Mouse (Mus musculus): ENCODE measurements around the gene Pigm. TPM values are rescaled to one million over a fixed set of nuclear protein-coding genes. Genes with fewer than 3 reads are reported as not detected.

Gene Pigm
- total RNA-seq (2021), result 10 to 100 TPM in 1 of 2 experiments, 1 to 10 TPM in 1; 9.8 to 10.6 TPM

GRCm38 (mm10) chr1:172376198-172376667 lies at the start of gene Pigm:
Pigm (plus strand) TSS chr1:172376546.
- intact Hi-C loops (cut with DNase I), result no loop called here

GRCm38 (mm10) chr1:172326684-172327083 lies 49.7 kb upstream of the Pigm start:
- intact Hi-C loops (cut with DNase I), result loop anchor here (5.0 kb wide), 1 partner anchor 36 kb away; no protein-coding TSS in a partner anchor
- no peak for DNase-seq (ENCODE audit: extremely low spot score in 1 of 2, low spot score in 2 of 2)

More at GRCm38 (mm10) chr1:172376198-172376667, at the start of gene Pigm:
- peak; percentile 97 to 99 for DNase-seq (ENCODE audit: extremely low spot score in 1 of 2, low spot score in 2 of 2)

GRCm38 (mm10) chr1:172327206-172328001 lies 48.9 kb upstream of the Pigm start:
- peak in 1 of 2 experiments; percentile 16 for DNase-seq (ENCODE audit: extremely low spot score in 1 of 2, low spot score in 2 of 2)
- intact Hi-C loops (cut with DNase I), result loop anchor here (5.0 kb wide), 1 partner anchor 35 kb away; no protein-coding TSS in a partner anchor

GRCm38 (mm10) chr1:172328041-172328440 lies 48.3 kb upstream of the Pigm start:
- DNase-seq (ENCODE audit: extremely low spot score in 1 of 2, low spot score in 2 of 2), result no peak
- intact Hi-C loops (cut with DNase I), result loop anchor here (5.0 kb wide), 1 partner anchor 34 kb away; no protein-coding TSS in a partner anchor

GRCm38 (mm10) chr1:172328461-172328860 lies 47.9 kb upstream of the Pigm start:
- no peak for DNase-seq (ENCODE audit: extremely low spot score in 1 of 2, low spot score in 2 of 2)
- intact Hi-C loops (cut with DNase I), result loop anchor here (5.0 kb wide), 1 partner anchor 34 kb away; no protein-coding TSS in a partner anchor

GRCm38 (mm10) chr1:172329131-172329530 lies 47.2 kb upstream of the Pigm start, which contains the start of gene Kcnj9:
Kcnj9 (minus strand) TSS chr1:172329318.
- intact Hi-C loops (cut with DNase I), result loop anchor here (5.0 kb wide), 1 partner anchor 33 kb away; no protein-coding TSS in a partner anchor
- DNase-seq (ENCODE audit: extremely low spot score in 1 of 2, low spot score in 2 of 2), result peak; percentile 72 to 88

GRCm38 (mm10) chr1:172329616-172330015 lies 46.7 kb upstream of the Pigm start:
- intact Hi-C loops (cut with DNase I), result loop anchor here (5.0 kb wide), 1 partner anchor 33 kb away; no protein-coding TSS in a partner anchor
- DNase-seq (ENCODE audit: extremely low spot score in 1 of 2, low spot score in 2 of 2), result no peak

- peak in 1 of 2 experiments; percentile 23 for DNase-seq (ENCODE audit: extremely low spot score in 1 of 2, low spot score in 2 of 2)
- intact Hi-C loops (cut with DNase I), result no loop called here
Observed at GRCm38 (mm10) chr1:172331422-172331947, 44.9 kb upstream of the Pigm start.

GRCm38 (mm10) chr1:172332925-172333324 lies 43.4 kb upstream of the Pigm start:
- intact Hi-C loops (cut with DNase I), result no loop called here
- no peak for DNase-seq (ENCODE audit: extremely low spot score in 1 of 2, low spot score in 2 of 2)

- no peak for DNase-seq (ENCODE audit: extremely low spot score in 1 of 2, low spot score in 2 of 2)
- intact Hi-C loops (cut with DNase I), result no loop called here
Observed at GRCm38 (mm10) chr1:172333512-172333911, 42.8 kb upstream of the Pigm start.

GRCm38 (mm10) chr1:172335804-172336203 lies 40.5 kb upstream of the Pigm start:
- intact Hi-C loops (cut with DNase I), result no loop called here
- DNase-seq (ENCODE audit: extremely low spot score in 1 of 2, low spot score in 2 of 2), result no peak

- intact Hi-C loops (cut with DNase I), result no loop called here
- DNase-seq (ENCODE audit: extremely low spot score in 1 of 2, low spot score in 2 of 2), result no peak
Observed at GRCm38 (mm10) chr1:172337411-172338185, 38.7 kb upstream of the Pigm start.

GRCm38 (mm10) chr1:172340729-172341321 lies 35.5 kb upstream of the Pigm start, which contains the start of gene Kcnj10:
Kcnj10 (plus strand) TSS chr1:172341210.
- peak; percentile 75 to 91 for DNase-seq (ENCODE audit: extremely low spot score in 1 of 2, low spot score in 2 of 2)
- intact Hi-C loops (cut with DNase I), result no loop called here

GRCm38 (mm10) chr1:172341386-172341785 lies 35.0 kb upstream of the Pigm start:
- intact Hi-C loops (cut with DNase I), result no loop called here
- no peak for DNase-seq (ENCODE audit: extremely low spot score in 1 of 2, low spot score in 2 of 2)

GRCm38 (mm10) chr1:172342729-172343128 lies 33.6 kb upstream of the Pigm start:
- peak; percentile 76 to 79 for DNase-seq (ENCODE audit: extremely low spot score in 1 of 2, low spot score in 2 of 2)

GRCm38 (mm10) chr1:172343914-172344313 lies 32.4 kb upstream of the Pigm start:
- intact Hi-C loops (cut with DNase I), result no loop called here
- DNase-seq (ENCODE audit: extremely low spot score in 1 of 2, low spot score in 2 of 2), result peak; percentile 34 to 42

More at GRCm38 (mm10) chr1:172342729-172343128, 33.6 kb upstream of the Pigm start:
- intact Hi-C loops (cut with DNase I), result no loop called here

GRCm38 (mm10) chr1:172344820-172345219 lies 31.5 kb upstream of the Pigm start:
- no peak for DNase-seq (ENCODE audit: extremely low spot score in 1 of 2, low spot score in 2 of 2)
- intact Hi-C loops (cut with DNase I), result no loop called here

GRCm38 (mm10) chr1:172346707-172347106 lies 29.6 kb upstream of the Pigm start:
- no peak for DNase-seq (ENCODE audit: extremely low spot score in 1 of 2, low spot score in 2 of 2)
- intact Hi-C loops (cut with DNase I), result no loop called here

Data from left cerebral cortex, postnatal 10 days (tissue).